Mouse (Mus musculus): ENCODE measurements around the gene Wwp2. TPM values are rescaled to one million over a fixed set of nuclear protein-coding genes. Genes with fewer than 3 reads are reported as not detected.

Gene Wwp2
- total RNA-seq (2017): 102 and 107 TPM in 2 replicates

GRCm38 (mm10) chr8:107435962-107436831 lies at the start of gene Wwp2:
Wwp2 (plus strand) TSS chr8:107436365.
- peak; percentile 69 for ATAC-seq (ENCODE audit: extremely low read depth, insufficient number of reproducible peaks, low FRiP score, poor library complexity, severe bottlenecking)

GRCm38 (mm10) chr8:107386642-107387041 lies 49.5 kb upstream of the Wwp2 start:
- no peak for ATAC-seq (ENCODE audit: extremely low read depth, insufficient number of reproducible peaks, low FRiP score, poor library complexity, severe bottlenecking)

GRCm38 (mm10) chr8:107387861-107388260 lies 48.3 kb upstream of the Wwp2 start:
- ATAC-seq (ENCODE audit: extremely low read depth, insufficient number of reproducible peaks, low FRiP score, poor library complexity, severe bottlenecking): no peak

- ATAC-seq (ENCODE audit: extremely low read depth, insufficient number of reproducible peaks, low FRiP score, poor library complexity, severe bottlenecking): no peak
Observed at GRCm38 (mm10) chr8:107389557-107389956, 46.6 kb upstream of the Wwp2 start.

GRCm38 (mm10) chr8:107390476-107391135 lies 45.6 kb upstream of the Wwp2 start:
- ATAC-seq (ENCODE audit: extremely low read depth, insufficient number of reproducible peaks, low FRiP score, poor library complexity, severe bottlenecking): no peak

- no peak for ATAC-seq (ENCODE audit: extremely low read depth, insufficient number of reproducible peaks, low FRiP score, poor library complexity, severe bottlenecking)
Observed at GRCm38 (mm10) chr8:107391136-107391516, 45.0 kb upstream of the Wwp2 start.

GRCm38 (mm10) chr8:107395397-107395796 lies 40.8 kb upstream of the Wwp2 start:
- ATAC-seq (ENCODE audit: extremely low read depth, insufficient number of reproducible peaks, low FRiP score, poor library complexity, severe bottlenecking): no peak

- no peak for ATAC-seq (ENCODE audit: extremely low read depth, insufficient number of reproducible peaks, low FRiP score, poor library complexity, severe bottlenecking)
Observed at GRCm38 (mm10) chr8:107396106-107396670, 40.0 kb upstream of the Wwp2 start.

- no peak for ATAC-seq (ENCODE audit: extremely low read depth, insufficient number of reproducible peaks, low FRiP score, poor library complexity, severe bottlenecking)
Observed at GRCm38 (mm10) chr8:107397665-107398064, 38.5 kb upstream of the Wwp2 start.

DNA sequence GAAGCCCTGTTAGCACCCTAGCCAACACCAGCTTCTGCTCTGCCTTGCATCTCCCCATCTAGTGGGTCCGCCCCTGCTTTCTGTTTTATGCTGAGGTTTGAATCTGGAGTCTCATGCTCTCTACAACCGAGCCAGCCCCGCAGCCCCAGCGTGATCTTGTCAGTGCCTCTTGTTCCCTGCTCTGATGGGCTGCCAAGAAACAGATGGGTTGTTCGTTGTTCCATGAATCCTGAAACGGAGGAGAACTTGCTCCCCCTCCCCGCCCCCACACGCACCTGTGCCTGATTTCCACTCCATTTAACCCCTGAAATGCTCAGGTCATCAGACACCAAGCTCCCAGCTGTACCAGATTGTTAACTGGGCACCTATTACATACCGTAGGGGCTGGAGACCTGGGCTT lies 36.7 kb upstream of the Wwp2 start:
- ATAC-seq (ENCODE audit: extremely low read depth, insufficient number of reproducible peaks, low FRiP score, poor library complexity, severe bottlenecking): no peak

DNA sequence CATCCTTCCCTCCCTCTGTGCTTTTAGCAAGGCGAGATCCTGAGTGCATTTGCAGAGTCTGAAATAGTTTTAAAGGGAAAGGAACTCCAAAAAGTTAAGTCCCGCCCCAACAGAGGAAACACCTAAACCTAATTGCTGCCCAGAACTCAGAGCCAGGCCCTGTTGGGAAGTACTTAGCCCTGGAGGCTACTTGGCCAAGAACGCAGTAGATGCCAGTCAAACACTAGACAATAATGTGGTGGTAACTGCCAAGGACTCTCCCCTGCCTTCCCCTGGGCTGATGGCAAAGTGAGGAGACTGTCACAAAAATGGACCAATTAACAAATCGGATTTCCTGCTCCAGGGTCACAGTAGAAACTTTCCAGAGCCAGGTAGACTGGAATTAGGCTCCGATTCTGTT lies 34.3 kb upstream of the Wwp2 start:
- no peak for ATAC-seq (ENCODE audit: extremely low read depth, insufficient number of reproducible peaks, low FRiP score, poor library complexity, severe bottlenecking)

- ATAC-seq (ENCODE audit: extremely low read depth, insufficient number of reproducible peaks, low FRiP score, poor library complexity, severe bottlenecking): peak; percentile 49; the same call in 1 of the 2 replicates
Observed at GRCm38 (mm10) chr8:107403038-107403781, 33.0 kb upstream of the Wwp2 start, which contains the start of gene Nqo1. Nqo1 (minus strand) TSS chr8:107403206.

DNA sequence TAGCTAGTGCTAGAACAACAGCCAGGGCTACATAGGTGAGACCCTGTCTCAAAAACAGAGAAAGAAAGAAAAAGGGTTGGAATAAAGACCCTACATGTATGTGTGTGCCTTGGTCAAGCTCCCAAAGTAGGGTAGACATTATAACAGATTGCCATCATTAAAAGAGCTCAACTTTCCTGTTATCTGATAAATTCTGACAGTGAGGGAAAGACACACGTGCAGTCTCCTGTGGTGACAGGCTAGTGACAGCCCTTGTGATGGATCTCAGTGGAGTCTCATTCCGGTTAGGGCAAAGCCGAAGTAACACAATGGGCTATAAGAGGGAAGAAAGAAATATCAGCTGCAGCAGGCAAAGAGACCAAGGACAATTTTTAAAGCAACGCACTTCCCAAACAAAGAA lies 32.1 kb upstream of the Wwp2 start:
- no peak for ATAC-seq (ENCODE audit: extremely low read depth, insufficient number of reproducible peaks, low FRiP score, poor library complexity, severe bottlenecking)

DNA sequence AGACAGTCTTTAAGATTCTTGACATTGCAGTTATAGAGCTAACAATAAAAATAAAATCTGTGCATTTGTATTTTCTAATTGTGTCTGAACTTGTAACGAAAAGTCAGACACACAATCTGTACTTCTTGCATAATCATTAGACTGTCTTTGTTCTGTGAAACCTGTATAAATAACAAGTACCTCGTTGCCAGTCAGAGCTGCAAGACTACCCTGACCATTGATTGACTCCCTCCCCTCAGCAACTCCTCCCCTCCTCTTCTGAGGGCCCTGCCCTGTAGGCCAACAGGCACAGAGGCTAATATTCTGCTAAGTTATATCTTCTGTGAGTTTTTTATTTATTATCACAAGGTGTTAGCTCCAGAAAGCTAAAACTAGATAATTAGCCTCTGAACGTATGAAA lies 30.2 kb upstream of the Wwp2 start:
- ATAC-seq (ENCODE audit: extremely low read depth, insufficient number of reproducible peaks, low FRiP score, poor library complexity, severe bottlenecking): no peak

DNA sequence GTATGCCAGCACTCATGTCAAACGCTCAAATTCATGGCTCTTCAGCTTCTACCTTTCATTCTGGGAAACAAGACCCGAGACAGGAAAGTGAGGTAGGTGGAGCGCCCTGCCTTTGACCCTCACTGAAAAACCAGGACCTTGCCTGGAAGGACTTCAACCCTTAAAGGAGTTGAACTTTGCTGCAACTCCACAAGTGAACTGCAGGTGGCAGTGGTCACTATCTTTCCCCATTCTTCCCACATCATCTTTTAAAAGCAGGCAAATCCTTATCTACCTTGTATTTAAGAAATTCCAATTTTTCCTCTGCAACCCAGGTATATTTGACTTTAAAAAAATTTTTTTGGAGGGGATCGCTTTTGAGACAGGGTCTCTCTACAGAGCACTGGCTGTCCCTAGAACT lies 24.8 kb upstream of the Wwp2 start:
- ATAC-seq (ENCODE audit: extremely low read depth, insufficient number of reproducible peaks, low FRiP score, poor library complexity, severe bottlenecking): no peak

- ATAC-seq (ENCODE audit: extremely low read depth, insufficient number of reproducible peaks, low FRiP score, poor library complexity, severe bottlenecking): no peak
Observed at GRCm38 (mm10) chr8:107412552-107412951, 23.6 kb upstream of the Wwp2 start.

GRCm38 (mm10) chr8:107413881-107414280 lies 22.3 kb upstream of the Wwp2 start:
- no peak for ATAC-seq (ENCODE audit: extremely low read depth, insufficient number of reproducible peaks, low FRiP score, poor library complexity, severe bottlenecking)

- ATAC-seq (ENCODE audit: extremely low read depth, insufficient number of reproducible peaks, low FRiP score, poor library complexity, severe bottlenecking): no peak
Observed at GRCm38 (mm10) chr8:107417001-107417400, 19.2 kb upstream of the Wwp2 start.

DNA sequence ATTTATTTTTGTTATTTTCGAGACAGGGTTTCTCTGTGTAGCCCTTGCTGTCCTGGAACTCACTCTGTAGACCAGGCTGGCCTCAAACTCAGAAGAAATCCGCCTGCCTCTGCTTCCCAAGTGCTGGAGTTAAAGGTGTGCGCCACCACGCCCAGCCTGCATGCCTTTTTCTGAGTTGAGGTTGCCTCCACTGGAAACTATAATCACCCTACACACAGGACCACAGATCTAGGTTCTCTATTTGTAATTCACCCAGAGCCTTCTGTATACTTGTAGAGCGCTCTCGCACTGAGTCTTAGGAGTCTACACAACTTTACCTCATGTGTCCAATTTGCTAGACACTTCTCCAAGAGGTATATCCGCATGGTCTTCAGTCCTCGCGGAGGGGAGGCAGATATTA lies 12.0 kb upstream of the Wwp2 start:
- ATAC-seq (ENCODE audit: extremely low read depth, insufficient number of reproducible peaks, low FRiP score, poor library complexity, severe bottlenecking): no peak

Measured in neutrophil, adult 5-6 weeks (primary cell).